Mouse (Mus musculus) liver, embryonic 16.5 days (tissue): ENCODE measurements around the gene Lrrc32. TPM values are rescaled to one million over a fixed set of nuclear protein-coding genes. Genes with fewer than 3 reads are reported as not detected.

Experiments
- ATAC-seq: fragments of 200-750 bp; cut with Nextera tagmentation; 2 replicates; pipeline ENCODE4 v1.8.0; 2017; ENCODE audit warnings: low read depth, mild to moderate bottlenecking, moderate number of reproducible peaks, moderate library complexity
- H3K27ac ChIP-seq: fragments of 300-500 bp; sonication (generic); 2 replicates; pipeline ENCODE4 v1.5.1; 2014; ENCODE audit warnings: mild to moderate bottlenecking, low read length
- H3K27me3 ChIP-seq: fragments of 300-500 bp; sonication (generic); 2 replicates; pipeline ENCODE4 v1.6.1; 2014; ENCODE audit warnings: low read depth, low read length, mixed read lengths; ENCODE audit not compliant: control insufficient read depth, insufficient read depth
- H3K36me3 ChIP-seq: fragments of 300-500 bp; sonication (generic); 2 replicates; pipeline ENCODE4 v1.6.1; 2014; ENCODE audit warnings: mild to moderate bottlenecking; ENCODE audit not compliant: control insufficient read depth, insufficient read depth
- H3K4me1 ChIP-seq: fragments of 300-500 bp; sonication (generic); 2 replicates; pipeline ENCODE4 v1.6.1; 2014; ENCODE audit warnings: low read depth, low read length, mixed read lengths; ENCODE audit not compliant: control insufficient read depth
- H3K4me2 ChIP-seq: fragments of 300-500 bp; sonication (generic); 2 replicates; pipeline ENCODE4 v1.6.1; 2014; ENCODE audit warnings: low read depth, low read length, mixed read lengths
- H3K4me3 ChIP-seq: fragments of 300-500 bp; sonication (generic); 2 replicates; pipeline ENCODE4 v1.5.1; 2014; ENCODE audit warnings: low read depth, mild to moderate bottlenecking, low read length
- H3K9ac ChIP-seq: fragments of 300-500 bp; sonication (generic); 2 replicates; pipeline ENCODE4 v1.6.1; 2014; ENCODE audit warnings: low read depth, low read length
- H3K9me3 ChIP-seq: fragments of 300-500 bp; sonication (generic); replicated peaks from 2 replicates; pipeline ENCODE4 v1.6.1; 2016; ENCODE audit warnings: low read length; ENCODE audit not compliant: control insufficient read depth
- WGBS: fragments of 180-500 bp; shearing (Covaris S2); extraction: QIAGEN DNeasy Blood & Tissue Kit; methylation state at CpG from one replicate; pipeline ENCODE4 v1.1.7; 2014; ENCODE audit not compliant: insufficient replicate concordance; 5-methylcytosine and 5-hydroxymethylcytosine counted together
- polyA plus RNA-seq: library from polyadenylated mRNA; unstranded; fragments of >200 nt; fragmentation: Nextera tagmentation; extraction: Ambion mirVana; gene quantifications from 2 replicates; pipeline ENCODE4 v1.2.1, GENCODE M21; 2015

Gene Lrrc32
- polyA plus RNA-seq, 1 experiment from 2014 or later: 7.1 TPM

DNA sequence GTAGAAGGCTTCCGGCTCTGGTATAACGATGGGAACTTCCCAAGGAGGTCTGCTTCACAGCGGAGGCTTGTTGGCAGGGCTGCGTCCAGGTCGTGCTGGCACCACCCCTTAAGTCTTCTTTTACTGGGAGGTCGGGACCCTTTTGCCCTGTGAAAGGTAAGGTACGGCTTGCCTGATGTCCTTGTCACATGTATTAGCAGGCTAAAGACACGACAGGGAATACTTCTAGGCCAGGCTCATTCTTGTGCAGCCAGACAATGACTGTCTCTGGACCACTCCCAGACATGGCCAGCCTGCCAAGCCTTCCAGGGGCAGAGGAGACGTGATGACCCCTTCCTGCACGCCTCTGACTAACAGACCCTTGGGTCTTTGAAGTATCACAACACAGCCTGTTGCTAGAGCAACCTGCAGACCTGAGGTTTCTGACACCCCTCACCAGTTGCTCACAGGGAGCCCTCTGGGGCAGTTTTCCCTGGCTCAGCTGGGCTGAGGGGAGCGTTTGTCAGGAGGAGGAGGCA is 54.8 kb downstream of the Lrrc32 start:
- 62% methylated on average over 11 of the region's 11 CpGs for WGBS
- Histone ChIP-seq H3K4me2 (no peak overlapping the region), H3K9ac (no peak overlapping the region), H3K27ac (no peak overlapping the region), H3K4me3 (no peak overlapping the region), H3K36me3 (no peaks in the 10 kb centered on the region), H3K4me1 (no peaks in the 10 kb centered on the region), H3K9me3 (no peaks in the 10 kb centered on the region), H3K27me3 (no peaks in the 10 kb centered on the region)
- ATAC-seq: no peak

DNA sequence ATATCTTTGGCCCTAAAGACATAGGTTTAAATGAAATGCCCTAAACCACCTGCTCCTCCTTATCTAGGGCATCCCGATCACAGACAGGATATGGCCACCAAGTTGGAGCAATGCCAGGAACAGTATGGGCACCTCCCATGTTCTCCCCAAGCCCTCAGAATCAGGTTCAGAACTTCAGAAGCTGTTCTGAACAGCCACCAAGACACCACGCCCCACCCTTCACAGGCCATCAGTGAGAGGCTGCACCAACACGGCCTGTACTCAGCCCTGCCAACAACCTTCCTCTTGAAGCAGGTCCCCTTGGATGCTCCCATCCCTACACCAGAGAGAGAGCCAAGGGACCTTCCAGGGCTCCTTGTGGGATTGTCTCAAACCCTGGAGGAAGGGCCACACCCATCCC is 55.5 kb downstream of the Lrrc32 start:
- 40% methylated on average over 3 of the region's 3 CpGs for WGBS
- H3K27me3 ChIP-seq: no peaks in the 10 kb centered on the region
- H3K4me3 ChIP-seq: no peak overlapping the region
- no peaks in the 10 kb centered on the region for H3K9me3 ChIP-seq
- no peak for ATAC-seq
- H3K36me3 ChIP-seq: no peaks in the 10 kb centered on the region
- H3K27ac ChIP-seq: no peak overlapping the region
- H3K4me2 ChIP-seq: no peak overlapping the region
- no peak overlapping the region for H3K9ac ChIP-seq
- no peaks in the 10 kb centered on the region for H3K4me1 ChIP-seq

DNA sequence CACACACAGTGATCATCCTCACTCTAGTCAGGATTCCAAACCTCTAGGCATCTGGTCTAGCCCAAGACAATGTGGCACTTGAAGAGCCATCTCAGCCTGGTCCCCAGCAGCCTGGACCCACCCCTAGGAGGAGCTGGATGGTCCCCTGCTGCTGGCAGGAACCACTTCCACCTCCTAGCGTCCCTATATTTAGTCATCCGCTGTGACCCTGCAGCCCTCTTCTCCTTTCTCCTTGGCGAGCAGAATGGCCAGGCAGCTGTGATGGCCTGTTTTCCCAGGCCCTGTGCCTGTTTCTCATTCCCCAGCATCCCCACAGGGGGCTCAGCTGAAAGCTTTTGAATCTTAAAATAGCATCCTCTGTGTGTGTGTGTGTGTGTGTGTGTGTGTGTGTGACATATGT is 59.8 kb downstream of the Lrrc32 start:
- Histone ChIP-seq H3K9ac (no peak overlapping the region), H3K4me2 (no peak overlapping the region), H3K27me3 (no peaks in the 10 kb centered on the region), H3K27ac (no peak overlapping the region), H3K36me3 (no peaks in the 10 kb centered on the region), H3K4me3 (no peak overlapping the region), H3K9me3 (no peaks in the 10 kb centered on the region), H3K4me1 (no peaks in the 10 kb centered on the region)
- WGBS: 30% methylated on average over 3 of the region's 3 CpGs
- ATAC-seq: no peak

DNA sequence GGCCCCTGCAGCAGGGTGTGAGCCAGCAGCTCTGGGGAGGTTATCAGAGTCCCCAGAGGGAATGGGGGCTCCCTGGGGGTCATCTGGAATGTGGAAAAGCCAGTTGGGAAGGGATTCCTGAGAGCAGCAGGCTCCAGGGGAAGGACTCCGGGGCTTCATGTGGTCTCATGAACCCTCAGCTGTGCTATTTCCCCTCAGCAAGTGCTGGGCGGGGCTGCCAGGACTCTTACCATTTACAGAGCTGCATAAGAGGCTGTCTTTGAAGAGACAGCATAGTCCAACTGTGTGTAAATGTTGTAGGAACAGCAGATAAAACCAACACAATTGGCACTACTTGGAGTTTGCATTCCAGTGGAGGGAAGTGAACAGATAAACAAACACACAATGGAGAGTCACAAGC is 61.5 kb downstream of the Lrrc32 start:
- Histone ChIP-seq H3K27me3 (no peaks in the 10 kb centered on the region), H3K4me1 (no peaks in the 10 kb centered on the region), H3K36me3 (no peaks in the 10 kb centered on the region), H3K4me3 (no peak overlapping the region), H3K9me3 (no peaks in the 10 kb centered on the region), H3K27ac (no peak overlapping the region), H3K9ac (no peak overlapping the region), H3K4me2 (no peak overlapping the region)
- 12% methylated on average over 2 of the region's 2 CpGs for WGBS
- ATAC-seq: no peak; the same call in 1 of the 2 replicates

DNA sequence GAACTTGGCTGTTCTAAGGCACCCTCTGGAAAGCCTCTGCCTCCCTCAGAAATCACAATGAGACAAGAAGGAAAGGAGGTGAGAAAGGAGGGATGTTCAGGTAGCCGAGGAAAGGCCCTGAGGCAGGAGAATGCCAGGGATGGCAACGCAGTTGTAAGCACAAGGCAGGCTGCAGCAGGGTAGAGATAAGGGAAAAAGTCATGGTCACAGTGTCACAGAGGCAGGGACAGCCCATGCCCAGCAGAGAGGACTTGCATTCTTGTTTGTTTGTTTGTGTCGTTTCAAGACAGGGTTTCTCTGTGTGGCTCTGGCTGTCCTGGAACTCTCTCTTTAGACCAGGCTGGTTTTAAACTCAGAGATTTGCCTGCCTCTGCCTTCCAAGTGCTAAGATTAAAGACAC is 62.0 kb downstream of the Lrrc32 start:
- no peaks in the 10 kb centered on the region for H3K4me1 ChIP-seq
- no peak overlapping the region for H3K9ac ChIP-seq
- no peaks in the 10 kb centered on the region for H3K27me3 ChIP-seq
- H3K4me2 ChIP-seq: no peak overlapping the region
- H3K27ac ChIP-seq: no peak overlapping the region
- ATAC-seq: no peak
- 28% methylated on average over 3 of the region's 3 CpGs for WGBS
- H3K36me3 ChIP-seq: no peaks in the 10 kb centered on the region
- no peak overlapping the region for H3K4me3 ChIP-seq
- H3K9me3 ChIP-seq: no peaks in the 10 kb centered on the region

Other genes starting within 250 kb of the Lrrc32 start
- 22.6 and 23.2 TPM in 2 replicates for gene Acer3, start 168.1 kb upstream of the Lrrc32 start, polyA plus RNA-seq
- 1.9 and 2.4 TPM in 2 replicates for gene Tsku, start 128.0 kb upstream of the Lrrc32 start, polyA plus RNA-seq
- gene Gucy2d, start 48.9 kb upstream of the Lrrc32 start, polyA plus RNA-seq: not detected in 2 replicates
- gene Emsy, start 167.5 kb downstream of the Lrrc32 start, polyA plus RNA-seq: 5.4 and 7.4 TPM in 2 replicates
- gene Thap12, start 213.8 kb downstream of the Lrrc32 start, polyA plus RNA-seq: 7.6 and 7.8 TPM in 2 replicates